Mouse (Mus musculus): ENCODE measurements at regions not wholly inside any gene's neighbourhood (a gene's known extent, or its start where the extent isn't known, plus 50 kb on each side); places are given as distances from the start of the nearest gene placed in this dataset.

DNA sequence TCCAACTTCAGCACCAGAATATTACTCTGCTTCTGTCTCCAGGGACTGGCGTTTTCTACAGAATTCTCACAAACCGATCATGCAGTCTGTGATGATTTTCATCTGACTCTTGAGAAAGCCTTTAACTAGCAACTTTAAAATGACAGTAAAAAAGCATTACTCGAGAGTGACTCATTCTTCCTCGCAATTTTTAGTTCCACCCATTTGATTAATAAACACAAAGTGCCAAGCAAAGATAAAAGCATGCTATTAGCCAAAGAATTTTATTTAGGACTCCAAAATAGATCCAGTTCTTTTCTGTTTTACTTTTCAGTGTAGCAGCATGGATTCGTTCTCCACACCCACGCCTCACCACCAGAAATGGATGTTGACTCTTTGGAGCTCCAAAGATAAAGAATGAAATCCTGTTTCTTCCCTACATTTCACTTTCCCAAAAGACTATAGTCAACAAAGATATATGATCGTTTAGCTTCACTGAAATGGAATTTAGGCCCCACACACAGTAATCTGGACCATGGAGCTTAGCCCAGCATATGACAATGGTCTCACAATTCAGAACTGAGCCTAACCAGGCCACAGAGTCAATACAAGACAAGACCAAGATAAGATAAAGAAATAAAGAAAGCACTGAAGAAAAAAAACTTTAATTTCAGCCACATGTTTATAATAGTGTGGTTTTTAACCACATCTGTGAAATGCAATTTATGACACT lies 486.5 kb upstream of the C030005K15Rik start:
- H3K4me2 ChIP-seq = no peak overlapping the region
- no peak overlapping the region for H3K9ac ChIP-seq (replicated peaks)
- no peaks in the 10 kb centered on the region for H3K9me3 ChIP-seq (replicated peaks)
- H3K27me3 ChIP-seq (replicated peaks) = no peaks in the 10 kb centered on the region
- H3K27ac ChIP-seq (replicated peaks) = no peak overlapping the region
- WGBS = 81% methylated on average over 7 of the region's 7 CpGs
- no peak overlapping the region for H3K4me3 ChIP-seq (replicated peaks)
- no peaks in the 10 kb centered on the region for H3K4me1 ChIP-seq
- no peaks in the 10 kb centered on the region for H3K36me3 ChIP-seq
- no peak for ATAC-seq (ENCODE audit: low FRiP score)

DNA sequence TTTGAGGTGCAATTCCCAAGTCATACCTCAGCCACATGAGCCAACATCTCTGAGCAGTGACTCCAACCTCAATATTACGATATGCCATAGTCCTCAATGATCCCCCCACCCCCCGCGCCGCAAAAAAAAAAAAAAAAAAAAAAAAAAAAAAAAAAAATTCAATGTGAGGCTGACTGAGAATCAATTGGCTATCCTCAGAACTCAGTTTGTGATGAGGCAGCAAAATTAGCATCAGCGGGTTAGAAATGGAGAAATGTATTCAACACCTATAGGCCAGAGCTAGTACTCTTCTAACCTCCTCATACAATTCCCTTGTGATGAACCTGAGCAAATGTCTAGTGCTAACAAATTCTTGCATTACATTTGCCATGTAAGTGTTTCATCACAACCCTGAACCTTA lies 504.5 kb upstream of the C030005K15Rik start:
- Histone ChIP-seq H3K4me3 (replicated peaks) (no peak overlapping the region), H3K4me2 (no peak overlapping the region), H3K4me1 (no peaks in the 10 kb centered on the region), H3K9me3 (replicated peaks) (no peaks in the 10 kb centered on the region), H3K27ac (replicated peaks) (no peak overlapping the region), H3K27me3 (replicated peaks) (no peaks in the 10 kb centered on the region), H3K9ac (replicated peaks) (no peak overlapping the region), H3K36me3 (no peaks in the 10 kb centered on the region)
- ATAC-seq (ENCODE audit: low FRiP score) = no peak
- WGBS = 93% methylated on average over 5 of the region's 5 CpGs

DNA sequence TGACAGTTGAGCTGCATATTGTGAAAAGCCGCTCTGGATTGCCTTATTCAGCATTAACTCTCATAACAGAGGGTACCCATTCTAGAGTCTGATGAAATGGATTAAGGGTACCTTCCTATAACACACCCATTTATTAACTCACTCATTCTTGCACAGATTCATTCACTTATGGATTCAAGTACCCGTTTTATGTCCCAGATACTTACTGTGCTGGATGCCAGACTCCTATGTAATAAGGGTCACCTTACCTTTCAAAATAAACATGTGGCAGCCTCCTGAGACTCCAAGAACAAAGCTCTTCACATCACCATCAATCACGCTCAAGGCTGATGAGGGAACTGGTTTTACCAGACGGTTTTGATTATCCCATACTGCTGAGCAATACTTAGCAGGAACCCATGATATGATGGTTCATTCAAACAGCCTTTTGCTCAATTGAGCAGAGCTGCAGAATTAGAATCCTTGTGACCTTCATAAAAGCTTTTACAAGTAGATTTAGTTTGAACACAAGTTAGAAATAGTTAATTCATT lies 505.2 kb upstream of the C030005K15Rik start:
- 81% methylated on average over 4 of the region's 4 CpGs for WGBS
- Histone ChIP-seq H3K27me3 (replicated peaks) (no peaks in the 10 kb centered on the region), H3K9ac (replicated peaks) (no peak overlapping the region), H3K4me1 (no peaks in the 10 kb centered on the region), H3K4me3 (replicated peaks) (no peak overlapping the region), H3K36me3 (no peaks in the 10 kb centered on the region), H3K9me3 (replicated peaks) (no peaks in the 10 kb centered on the region), H3K4me2 (no peak overlapping the region), H3K27ac (replicated peaks) (no peak overlapping the region)
- ATAC-seq (ENCODE audit: low FRiP score) = no peak

DNA sequence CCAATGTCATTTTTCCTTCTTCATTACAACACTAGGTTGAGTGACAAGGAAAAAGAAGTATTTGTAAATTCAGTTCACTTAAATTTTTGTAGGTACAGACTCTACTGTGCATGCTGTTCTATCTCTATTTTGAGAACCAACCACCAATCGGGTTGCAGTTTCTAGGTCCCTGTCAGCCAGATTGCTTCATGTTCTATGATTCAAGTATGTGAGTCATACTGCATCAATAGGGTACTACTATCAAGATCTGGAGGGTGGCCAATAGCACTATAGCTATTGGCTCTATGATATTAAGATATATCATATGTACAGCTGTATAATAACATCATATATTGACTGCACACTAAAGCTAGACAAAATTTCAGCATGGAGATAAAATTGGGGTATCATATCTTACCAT lies 521.8 kb upstream of the C030005K15Rik start:
- Histone ChIP-seq H3K4me2 (no peak overlapping the region), H3K9ac (replicated peaks) (no peak overlapping the region), H3K9me3 (replicated peaks) (no peaks in the 10 kb centered on the region), H3K36me3 (no peaks in the 10 kb centered on the region), H3K4me3 (replicated peaks) (no peak overlapping the region), H3K27me3 (replicated peaks) (no peaks in the 10 kb centered on the region), H3K27ac (replicated peaks) (no peak overlapping the region), H3K4me1 (no peaks in the 10 kb centered on the region)
- ATAC-seq (ENCODE audit: low FRiP score) = no peak
- WGBS = 95% methylated on average over 1 of the region's 1 CpGs

DNA sequence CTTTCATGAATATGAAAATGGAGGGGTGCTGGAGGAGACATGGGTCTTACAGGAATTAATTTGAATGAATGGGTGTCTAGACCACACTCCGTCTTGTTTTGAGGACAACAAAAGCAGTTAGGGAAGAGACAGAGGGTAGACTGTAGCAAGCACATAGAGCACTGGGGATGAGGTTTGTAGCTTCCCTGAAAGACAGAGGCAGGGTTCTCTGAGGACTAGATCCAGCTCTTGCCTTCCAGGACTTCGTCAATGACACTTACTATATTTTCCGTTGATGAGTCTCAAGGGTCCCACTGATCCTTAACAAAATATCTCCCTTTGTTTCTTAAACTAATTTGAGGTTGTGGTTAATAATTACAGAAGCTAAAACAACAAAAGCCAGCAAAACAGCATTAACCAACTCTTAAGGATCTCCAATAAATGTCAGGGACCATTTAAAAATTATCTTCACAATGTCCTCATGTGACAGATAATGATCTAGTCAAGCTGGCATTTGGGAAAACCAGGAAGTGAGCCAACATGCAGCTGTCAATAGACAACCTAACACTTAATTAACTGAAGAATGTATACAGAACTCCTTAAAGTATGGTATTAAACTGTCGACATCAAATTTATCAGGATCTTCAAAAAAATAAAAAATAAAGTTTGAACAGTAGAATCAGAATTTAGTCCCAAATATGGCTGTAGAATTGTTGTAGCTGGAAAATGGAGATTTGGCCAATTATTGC lies 531.6 kb upstream of the C030005K15Rik start:
- WGBS = 62% methylated on average over 4 of the region's 4 CpGs
- Histone ChIP-seq H3K36me3 (no peaks in the 10 kb centered on the region), H3K9me3 (replicated peaks) (no peaks in the 10 kb centered on the region), H3K27me3 (replicated peaks) (no peaks in the 10 kb centered on the region), H3K4me2 (no peak overlapping the region), H3K9ac (replicated peaks) (no peak overlapping the region), H3K27ac (replicated peaks) (no peak overlapping the region), H3K4me1 (no peaks in the 10 kb centered on the region), H3K4me3 (replicated peaks) (no peak overlapping the region)
- no peak for ATAC-seq (ENCODE audit: low FRiP score)

DNA sequence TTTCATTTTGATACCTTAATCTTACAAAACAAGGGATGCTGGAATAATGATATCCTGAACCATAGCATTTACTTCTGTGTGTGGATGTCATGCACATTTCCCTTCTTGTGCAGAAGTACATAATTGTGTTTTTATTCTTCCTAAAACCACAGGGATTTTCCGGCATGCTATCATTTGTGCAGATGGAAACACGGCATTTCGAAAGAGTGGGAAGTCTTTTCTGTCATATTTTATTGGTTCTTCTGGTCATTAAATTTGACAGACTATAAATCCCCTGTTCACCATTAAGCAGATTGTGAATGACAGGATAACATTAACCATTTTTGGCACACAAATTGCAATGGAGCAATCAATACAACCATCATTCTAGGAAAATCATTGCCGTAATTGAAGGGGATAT lies 532.7 kb upstream of the C030005K15Rik start:
- Histone ChIP-seq H3K4me1 (no peaks in the 10 kb centered on the region), H3K9me3 (replicated peaks) (no peaks in the 10 kb centered on the region), H3K4me2 (no peak overlapping the region), H3K36me3 (no peaks in the 10 kb centered on the region), H3K9ac (replicated peaks) (no peak overlapping the region), H3K27ac (replicated peaks) (no peak overlapping the region), H3K4me3 (replicated peaks) (no peak overlapping the region), H3K27me3 (replicated peaks) (no peaks in the 10 kb centered on the region)
- 38% methylated on average over 4 of the region's 4 CpGs for WGBS
- no peak for ATAC-seq (ENCODE audit: low FRiP score)

DNA sequence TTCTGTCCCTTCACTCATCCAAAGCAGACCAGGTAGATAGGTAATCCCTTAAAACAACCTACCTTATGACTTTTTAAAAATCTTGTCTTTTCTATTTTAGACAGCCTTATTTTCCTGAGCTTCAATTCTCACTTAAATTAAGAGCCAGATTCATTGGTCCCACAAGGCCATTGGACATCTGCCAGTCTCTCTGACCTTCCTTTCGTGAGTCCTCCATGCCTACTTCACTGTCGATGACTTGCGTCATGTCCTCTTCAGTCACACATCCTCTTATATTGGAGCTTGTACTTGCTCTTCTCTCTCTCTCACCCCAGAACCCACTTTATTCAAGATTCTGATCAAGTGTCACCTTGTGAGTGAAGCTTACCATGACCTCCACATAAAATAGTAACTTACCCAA lies 542.0 kb upstream of the C030005K15Rik start:
- no peak overlapping the region for H3K9ac ChIP-seq (replicated peaks)
- no peak overlapping the region for H3K4me2 ChIP-seq
- WGBS = 81% methylated on average over 3 of the region's 3 CpGs
- no peaks in the 10 kb centered on the region for H3K9me3 ChIP-seq (replicated peaks)
- H3K27ac ChIP-seq (replicated peaks) = no peak overlapping the region
- H3K4me3 ChIP-seq (replicated peaks) = no peak overlapping the region
- ATAC-seq (ENCODE audit: low FRiP score) = no peak
- H3K36me3 ChIP-seq = no peaks in the 10 kb centered on the region
- no peaks in the 10 kb centered on the region for H3K27me3 ChIP-seq (replicated peaks)
- H3K4me1 ChIP-seq = no peaks in the 10 kb centered on the region

DNA sequence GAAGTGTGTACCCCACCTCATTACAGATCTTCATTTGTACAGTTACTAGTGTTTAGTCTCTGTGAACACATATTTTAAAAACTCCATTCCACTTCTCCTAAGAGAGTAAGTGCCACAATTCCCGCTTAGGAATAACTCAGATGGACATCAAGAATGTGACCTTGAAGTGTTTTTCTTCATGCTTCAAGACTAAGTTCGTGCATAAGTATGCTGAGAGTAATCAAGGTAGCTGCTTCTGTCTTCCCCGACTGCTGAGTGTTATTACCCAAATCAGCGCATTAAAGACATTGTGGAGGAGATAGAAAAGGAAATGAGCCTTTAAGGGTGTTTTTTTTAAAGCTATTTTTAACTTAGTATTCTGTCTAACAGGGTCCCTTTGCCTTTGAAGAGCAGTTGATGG lies 565.1 kb upstream of the C030005K15Rik start:
- Histone ChIP-seq H3K27ac (replicated peaks) (no peak overlapping the region), H3K9ac (replicated peaks) (no peak overlapping the region), H3K36me3 (no peaks in the 10 kb centered on the region), H3K4me2 (no peak overlapping the region), H3K4me3 (replicated peaks) (no peak overlapping the region), H3K4me1 (no peaks in the 10 kb centered on the region), H3K9me3 (replicated peaks) (no peaks in the 10 kb centered on the region), H3K27me3 (replicated peaks) (no peaks in the 10 kb centered on the region)
- ATAC-seq (ENCODE audit: low FRiP score) = no peak
- WGBS = 71% methylated on average over 4 of the region's 4 CpGs

DNA sequence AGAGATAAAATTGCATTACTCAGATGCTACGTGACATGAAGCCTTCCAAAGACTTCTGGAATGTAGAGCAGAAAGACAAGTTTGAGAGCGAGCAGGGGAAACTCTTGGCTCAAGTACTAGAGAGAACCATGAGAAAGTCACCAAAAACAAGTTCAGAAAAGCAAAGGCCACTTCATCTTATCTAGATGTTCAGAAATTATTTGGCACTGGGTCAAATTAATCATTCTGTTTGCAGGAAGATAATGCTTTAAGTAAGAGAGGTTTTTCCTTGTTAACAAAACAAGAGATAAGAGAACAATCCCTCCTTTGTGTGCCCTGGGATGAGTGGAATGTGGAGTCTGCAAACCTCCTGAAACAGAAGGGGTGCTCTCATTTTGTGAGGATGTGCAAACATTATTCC lies 565.6 kb upstream of the C030005K15Rik start:
- 89% methylated on average over 2 of the region's 2 CpGs for WGBS

DNA sequence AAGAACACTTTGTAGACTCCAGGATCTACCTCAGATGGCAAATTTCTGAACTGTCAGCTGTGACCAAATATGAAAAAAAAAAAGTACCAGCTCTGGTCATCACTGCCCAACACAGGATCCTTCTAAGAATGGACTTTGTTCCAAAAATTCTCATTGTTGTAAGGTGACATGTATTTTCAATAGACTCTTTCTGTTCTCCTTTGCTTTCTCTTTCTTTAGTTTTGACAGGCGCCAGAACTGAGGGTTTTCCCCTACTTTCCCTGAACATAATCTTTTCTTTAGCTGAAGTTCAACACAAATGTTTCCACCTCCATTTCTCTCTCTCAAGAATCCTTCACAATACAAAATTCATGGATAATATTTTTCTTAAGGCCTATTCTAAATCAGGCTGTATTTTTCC lies 579.1 kb upstream of the C030005K15Rik start:
- WGBS = 91% methylated on average over 1 of the region's 1 CpGs
- ATAC-seq (ENCODE audit: low FRiP score) = no peak

More for the DNA sequence above, 565.6 kb upstream of the C030005K15Rik start:
- no peak overlapping the region for H3K4me3 ChIP-seq (replicated peaks)
- no peaks in the 10 kb centered on the region for H3K4me1 ChIP-seq
- H3K9me3 ChIP-seq (replicated peaks) = no peaks in the 10 kb centered on the region
- no peak overlapping the region for H3K9ac ChIP-seq (replicated peaks)
- no peaks in the 10 kb centered on the region for H3K36me3 ChIP-seq
- H3K4me2 ChIP-seq = no peak overlapping the region
- ATAC-seq (ENCODE audit: low FRiP score) = no peak
- no peaks in the 10 kb centered on the region for H3K27me3 ChIP-seq (replicated peaks)
- no peak overlapping the region for H3K27ac ChIP-seq (replicated peaks)

DNA sequence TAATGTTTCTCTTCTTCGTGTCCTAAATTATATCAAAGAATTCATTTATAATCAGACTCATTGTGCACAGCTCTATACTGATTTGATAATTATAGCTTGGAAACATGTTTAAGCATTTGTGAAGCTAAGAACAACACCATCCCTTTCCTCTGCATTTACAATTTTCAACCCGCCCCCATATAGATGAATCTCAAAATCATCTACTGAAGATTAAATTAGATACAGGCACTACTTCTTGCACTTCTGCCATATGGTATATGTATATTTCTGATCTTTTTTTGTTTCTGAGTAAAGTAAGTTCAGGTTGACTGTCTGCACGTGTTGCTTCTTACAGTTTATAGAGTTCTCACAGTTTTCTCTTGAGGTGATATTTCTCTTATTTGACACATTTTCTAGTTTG lies 583.1 kb upstream of the C030005K15Rik start:
- no peaks in the 10 kb centered on the region for H3K4me1 ChIP-seq

More for the DNA sequence above, 579.1 kb upstream of the C030005K15Rik start:
- no peak overlapping the region for H3K27ac ChIP-seq (replicated peaks)
- H3K4me3 ChIP-seq (replicated peaks) = no peak overlapping the region
- H3K36me3 ChIP-seq = no peaks in the 10 kb centered on the region
- H3K9ac ChIP-seq (replicated peaks) = no peak overlapping the region
- no peaks in the 10 kb centered on the region for H3K27me3 ChIP-seq (replicated peaks)
- H3K4me2 ChIP-seq = no peak overlapping the region
- H3K9me3 ChIP-seq (replicated peaks) = no peaks in the 10 kb centered on the region
- H3K4me1 ChIP-seq = no peaks in the 10 kb centered on the region

DNA sequence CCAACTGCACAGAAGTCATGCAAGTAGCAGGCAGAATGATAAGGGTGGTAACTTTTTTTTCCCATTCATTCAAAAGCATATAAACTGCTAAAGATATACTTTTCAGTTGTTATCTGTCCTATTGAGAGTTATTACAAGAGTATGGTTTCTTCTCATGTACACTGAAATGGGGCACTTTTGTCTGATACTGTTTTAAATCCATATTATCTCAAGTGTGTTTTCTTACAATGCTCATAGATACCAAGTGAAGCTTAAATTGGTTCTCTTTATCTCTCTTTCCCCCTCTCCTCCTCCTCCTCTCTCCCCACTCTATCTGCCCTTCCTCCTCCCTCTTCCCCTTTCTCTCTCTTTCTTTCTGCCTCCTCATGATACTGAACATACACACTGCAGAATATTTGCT lies 584.8 kb upstream of the C030005K15Rik start:
- H3K36me3 ChIP-seq = no peaks in the 10 kb centered on the region
- H3K27ac ChIP-seq (replicated peaks) = no peak overlapping the region
- H3K4me2 ChIP-seq = no peak overlapping the region
- no peak overlapping the region for H3K9ac ChIP-seq (replicated peaks)
- no peaks in the 10 kb centered on the region for H3K27me3 ChIP-seq (replicated peaks)
- no peak for ATAC-seq (ENCODE audit: low FRiP score)
- H3K9me3 ChIP-seq (replicated peaks) = no peaks in the 10 kb centered on the region
- no peaks in the 10 kb centered on the region for H3K4me1 ChIP-seq
- H3K4me3 ChIP-seq (replicated peaks) = no peak overlapping the region

More for the DNA sequence above, 583.1 kb upstream of the C030005K15Rik start:
- 89% methylated on average over 3 of the region's 3 CpGs for WGBS
- Histone ChIP-seq H3K4me3 (replicated peaks) (no peak overlapping the region), H3K4me2 (no peak overlapping the region), H3K9ac (replicated peaks) (no peak overlapping the region), H3K36me3 (no peaks in the 10 kb centered on the region), H3K27me3 (replicated peaks) (no peaks in the 10 kb centered on the region), H3K9me3 (replicated peaks) (no peaks in the 10 kb centered on the region), H3K27ac (replicated peaks) (no peak overlapping the region)
- ATAC-seq (ENCODE audit: low FRiP score) = no peak

Data from neural tube, embryonic 15.5 days (tissue).